Mouse (Mus musculus) spleen, postnatal 36 days (tissue): ENCODE results near the gene Kars.

Experiments used
- DNase-seq, 2 experiments: peaks; one replicate each; pipeline ENCODE4 v3.0.0; 2022; ENCODE audit warnings: low spot score in 2 of 2, mixed read lengths in 1 of 2

Kars gene

GRCm38 (mm10) chr8:111947144-111947543, 64.0 kb downstream of the Kars start:
- DNase-seq = peak; percentile 59 to 61

DNA sequence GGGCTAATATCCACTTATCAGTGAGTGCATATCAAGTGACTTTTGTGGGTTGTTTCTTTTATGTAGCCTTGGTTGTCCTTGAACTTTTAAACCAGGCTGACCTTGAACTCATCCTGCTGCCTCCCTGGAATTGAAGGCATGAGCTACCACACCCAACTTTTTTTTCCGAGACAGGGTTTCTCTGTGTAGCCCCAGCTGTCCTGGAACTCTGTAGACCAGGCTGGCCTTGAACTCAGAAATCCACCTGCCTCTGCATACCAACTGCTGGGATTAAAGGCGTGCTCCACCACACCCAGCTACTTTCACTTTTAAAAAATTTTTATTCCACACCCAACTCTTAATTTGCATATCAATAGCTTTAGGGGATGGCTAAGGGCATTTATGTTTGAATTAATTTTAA, 67.6 kb downstream of the Kars start:
- DNase-seq = no peak
